Mouse (Mus musculus) kidney, adult 2 months (tissue): Measurements from ENCODE around the gene Gm4894. TPM values are rescaled to one million over a fixed set of nuclear protein-coding genes. Genes with fewer than 3 reads are reported as not detected.

Experiments
- DNase-seq: peaks from one replicate; pipeline ENCODE4 v3.0.0; 2021
- H3K27ac ChIP-seq: fragments of 200-500 bp; 2 replicates; pipeline ENCODE4 v1.5.1; 2012; ENCODE audit warnings: low read depth, low read length, control low read depth, inconsistent platforms; ENCODE audit not compliant: insufficient read depth
- H3K27me3 ChIP-seq: fragments of 200-500 bp; replicated peaks from 2 replicates; pipeline ENCODE4 v1.6.1; 2012; ENCODE audit warnings: mild to moderate bottlenecking, moderate library complexity, low read length, inconsistent platforms; ENCODE audit not compliant: control insufficient read depth, insufficient read depth
- H3K36me3 ChIP-seq: fragments of 200-500 bp; 2 replicates; pipeline ENCODE4 v1.6.1; 2012; ENCODE audit warnings: mild to moderate bottlenecking, moderate library complexity, low read length, inconsistent platforms; ENCODE audit not compliant: control insufficient read depth, insufficient read depth
- H3K4me1 ChIP-seq: fragments of 200-500 bp; 2 replicates; pipeline ENCODE4 v1.6.1; 2011; ENCODE audit warnings: low read length; ENCODE audit not compliant: control insufficient read depth, insufficient read depth
- H3K4me3 ChIP-seq: fragments of 200-500 bp; 2 replicates; pipeline ENCODE4 v1.5.1; 2011; ENCODE audit warnings: mild to moderate bottlenecking, low read depth, low read length, control low read depth; ENCODE audit not compliant: insufficient read depth
- CTCF ChIP-seq: fragments of 200-500 bp; conservative IDR thresholded peaks from 2 replicates; pipeline ENCODE4 v1.5.1; 2011; ENCODE audit warnings: low read depth, mild to moderate bottlenecking, control low read depth, low read length, moderate library complexity, mixed read lengths; ENCODE audit not compliant: insufficient read depth, insufficient read length
- POLR2A ChIP-seq: fragments of 200-500 bp; IDR thresholded peaks from one replicate; pipeline ENCODE4 v1.6.1; 2011; ENCODE audit warnings: low read depth, low read length, control low read depth
- WGBS: fragments of 180-500 bp; shearing (Covaris S2); methylation state at CpG from one replicate; pipeline ENCODE4 v1.1.7; 2018; 5-methylcytosine and 5-hydroxymethylcytosine counted together
- polyA plus RNA-seq: library from polyadenylated mRNA; depleted of rRNA; stranded (reverse); fragments of >200 nt; gene quantifications from 2 replicates; pipeline ENCODE4 v1.2.3, GENCODE M21; 2012

Gm4894 gene
- polyA plus RNA-seq, 1 experiment: not detected

GRCm38 (mm10) chr9:49229054-49229453 lies 21.3 kb upstream of the Gm4894 start:
- TF ChIP-seq CTCF (no peak), POLR2A (no peak)
- Histone ChIP-seq H3K27ac (no peak overlapping the region), H3K4me1 (no peaks in the 10 kb centered on the region), H3K4me3 (no peak overlapping the region), H3K36me3 (no peaks in the 10 kb centered on the region), H3K27me3 (no peaks in the 10 kb centered on the region)
- 89% methylated on average over 2 of the region's 2 CpGs for WGBS
- no peak for DNase-seq

- Histone ChIP-seq H3K4me3 (no peak overlapping the region), H3K27me3 (no peaks in the 10 kb centered on the region), H3K27ac (no peak overlapping the region), H3K36me3 (no peaks in the 10 kb centered on the region), H3K4me1 (no peaks in the 10 kb centered on the region)
- TF ChIP-seq POLR2A (no peak), CTCF (peak; percentile 75)
- 24% methylated on average over 7 of the region's 7 CpGs for WGBS
- DNase-seq: peak; percentile 65
These were observed 3.5 kb upstream of the Gm4894 start for GRCm38 (mm10) chr9:49246839-49247238.

- Histone ChIP-seq H3K4me3 (no peak overlapping the region), H3K36me3 (no peaks in the 10 kb centered on the region), H3K27ac (no peak overlapping the region), H3K4me1 (no peaks in the 10 kb centered on the region), H3K27me3 (no peaks in the 10 kb centered on the region)
- DNase-seq: no peak
- TF ChIP-seq POLR2A: no peak
- no peak for TF ChIP-seq CTCF
- WGBS: 61% methylated on average over 7 of the region's 7 CpGs
These were observed 18.6 kb downstream of the Gm4894 start for GRCm38 (mm10) chr9:49268949-49269348.

- WGBS: 70% methylated on average over 7 of the region's 7 CpGs
- no peaks in the 10 kb centered on the region for H3K36me3 ChIP-seq
- TF ChIP-seq CTCF (no peak), POLR2A (no peak)
- no peak overlapping the region for H3K4me3 ChIP-seq
- H3K4me1 ChIP-seq: no peaks in the 10 kb centered on the region
- H3K27me3 ChIP-seq: no peaks in the 10 kb centered on the region
- DNase-seq: no peak
- H3K27ac ChIP-seq: no peak overlapping the region
These were observed 23.2 kb downstream of the Gm4894 start for GRCm38 (mm10) chr9:49273566-49273965.

GRCm38 (mm10) chr9:49275976-49276375 lies 25.6 kb downstream of the Gm4894 start:
- Histone ChIP-seq H3K27ac (no peak overlapping the region), H3K27me3 (no peaks in the 10 kb centered on the region), H3K4me3 (no peak overlapping the region), H3K36me3 (no peaks in the 10 kb centered on the region), H3K4me1 (no peaks in the 10 kb centered on the region)
- TF ChIP-seq CTCF: no peak
- TF ChIP-seq POLR2A: no peak
- WGBS: 34% methylated on average over 4 of the region's 4 CpGs
- DNase-seq: no peak

- no peaks in the 10 kb centered on the region for H3K36me3 ChIP-seq
- H3K4me1 ChIP-seq: no peaks in the 10 kb centered on the region
- TF ChIP-seq CTCF (no peak), POLR2A (no peak)
- 81% methylated on average over 11 of the region's 11 CpGs for WGBS
- H3K27me3 ChIP-seq: no peaks in the 10 kb centered on the region
- no peak overlapping the region for H3K4me3 ChIP-seq
- H3K27ac ChIP-seq: no peak overlapping the region
- no peak for DNase-seq
These were observed 26.4 kb downstream of the Gm4894 start for GRCm38 (mm10) chr9:49276542-49277334.

GRCm38 (mm10) chr9:49295101-49295500 lies 44.8 kb downstream of the Gm4894 start:
- Histone ChIP-seq H3K4me3 (no peak overlapping the region), H3K27me3 (no peaks in the 10 kb centered on the region), H3K27ac (no peak overlapping the region), H3K36me3 (no peaks in the 10 kb centered on the region), H3K4me1 (no peaks in the 10 kb centered on the region)
- TF ChIP-seq POLR2A (no peak), CTCF (no peak)
- 64% methylated on average over 1 of the region's 1 CpGs for WGBS
- no peak for DNase-seq
